Mouse (Mus musculus) retina, postnatal 1 day (tissue): ENCODE results near the gene Wnt11.

Source experiments
- DNase-seq: peaks from one replicate; pipeline ENCODE4 v3.0.0-alpha.2; 2012

Wnt11 gene

GRCm38 (mm10) chr7:98831290-98831689 lies 3.6 kb upstream of the Wnt11 start:
- DNase-seq: no peak

GRCm38 (mm10) chr7:98835519-98836441 lies 868 bp downstream of the Wnt11 start:
- peak; percentile 50 for DNase-seq

GRCm38 (mm10) chr7:98836646-98837045 lies 1.7 kb downstream of the Wnt11 start:
- DNase-seq: peak; percentile 61

- DNase-seq: peak; percentile 87
These were observed 3.0 kb downstream of the Wnt11 start for GRCm38 (mm10) chr7:98837901-98838300.

GRCm38 (mm10) chr7:98838729-98839141 lies 3.8 kb downstream of the Wnt11 start:
- peak; percentile 74 for DNase-seq

- no peak for DNase-seq
These were observed 4.4 kb downstream of the Wnt11 start for GRCm38 (mm10) chr7:98839312-98839711.

- no peak for DNase-seq
These were observed 5.9 kb downstream of the Wnt11 start for GRCm38 (mm10) chr7:98840771-98841170.

- DNase-seq: peak; percentile 46
These were observed 6.9 kb downstream of the Wnt11 start for GRCm38 (mm10) chr7:98841802-98842201.

- no peak for DNase-seq
These were observed 8.1 kb downstream of the Wnt11 start for GRCm38 (mm10) chr7:98842997-98843396.

GRCm38 (mm10) chr7:98843649-98844048 lies 8.7 kb downstream of the Wnt11 start:
- DNase-seq: peak; percentile 71

- DNase-seq: no peak
These were observed 14.2 kb downstream of the Wnt11 start for GRCm38 (mm10) chr7:98848899-98849640.

GRCm38 (mm10) chr7:98850388-98850787 lies 15.5 kb downstream of the Wnt11 start:
- no peak for DNase-seq

- DNase-seq: no peak
These were observed 16.3 kb downstream of the Wnt11 start for GRCm38 (mm10) chr7:98851220-98851619.

GRCm38 (mm10) chr7:98852950-98853650 lies 18.2 kb downstream of the Wnt11 start:
- DNase-seq: no peak

GRCm38 (mm10) chr7:98853806-98854205 lies 18.9 kb downstream of the Wnt11 start:
- DNase-seq: no peak

GRCm38 (mm10) chr7:98855388-98855787 lies 20.5 kb downstream of the Wnt11 start:
- DNase-seq: no peak

GRCm38 (mm10) chr7:98856128-98856527 lies 21.2 kb downstream of the Wnt11 start:
- DNase-seq: no peak

GRCm38 (mm10) chr7:98857094-98857493 lies 22.2 kb downstream of the Wnt11 start:
- no peak for DNase-seq

- no peak for DNase-seq
These were observed 26.1 kb downstream of the Wnt11 start for GRCm38 (mm10) chr7:98861002-98861401.

- DNase-seq: no peak
These were observed 28.1 kb downstream of the Wnt11 start for GRCm38 (mm10) chr7:98862994-98863393.

GRCm38 (mm10) chr7:98863969-98864718 lies 29.2 kb downstream of the Wnt11 start:
- DNase-seq: no peak

- DNase-seq: peak; percentile 60
These were observed 32.3 kb downstream of the Wnt11 start for GRCm38 (mm10) chr7:98867053-98867793.
